Mouse (Mus musculus) midbrain, embryonic 11.5 days (tissue): ENCODE data around the gene Lax1. TPM values are rescaled to one million over a fixed set of nuclear protein-coding genes. Genes with fewer than 3 reads are reported as not detected.

Experiments
- ATAC-seq: fragments of 200-750 bp; cut with Nextera tagmentation; 2 replicates; pipeline ENCODE4 v1.8.0; 2017; ENCODE audit warnings: moderate TSS enrichment, moderate library complexity; ENCODE audit not compliant: low FRiP score
- DNase-seq: peaks from one replicate; pipeline ENCODE4 v3.0.0; 2015; ENCODE audit warnings: low spot score; ENCODE audit errors: missing footprints
- H3K27ac ChIP-seq: fragments of 300-500 bp; sonication (generic); 2 replicates; pipeline ENCODE4 v1.5.1; 2014; ENCODE audit warnings: low read depth, low read length
- H3K27me3 ChIP-seq: fragments of 300-500 bp; sonication (generic); 2 replicates; pipeline ENCODE4 v1.6.1; 2014; ENCODE audit warnings: mild to moderate bottlenecking, low read length, moderate library complexity, mixed read lengths; ENCODE audit not compliant: control insufficient read depth, insufficient read depth
- H3K36me3 ChIP-seq: fragments of 300-500 bp; sonication (generic); 2 replicates; pipeline ENCODE4 v1.6.1; 2014; ENCODE audit warnings: mild to moderate bottlenecking, low read length, moderate library complexity, mixed read lengths; ENCODE audit not compliant: control insufficient read depth, insufficient read depth
- H3K4me1 ChIP-seq: fragments of 300-500 bp; sonication (generic); 2 replicates; pipeline ENCODE4 v1.6.1; 2014; ENCODE audit warnings: low read length; ENCODE audit not compliant: control insufficient read depth, insufficient read depth
- H3K4me2 ChIP-seq: fragments of 300-500 bp; sonication (generic); 2 replicates; pipeline ENCODE4 v1.6.1; 2014; ENCODE audit warnings: mild to moderate bottlenecking, moderate library complexity
- H3K4me3 ChIP-seq: fragments of 300-500 bp; sonication (generic); 2 replicates; pipeline ENCODE4 v1.5.1; 2014; ENCODE audit warnings: low read depth, low read length
- H3K9ac ChIP-seq: fragments of 300-500 bp; sonication (generic); 2 replicates; pipeline ENCODE4 v1.6.1; 2014; ENCODE audit warnings: low read length
- H3K9me3 ChIP-seq: fragments of 300-500 bp; sonication (generic); 2 replicates; pipeline ENCODE4 v1.6.1; 2016; ENCODE audit warnings: low read length; ENCODE audit not compliant: control insufficient read depth
- WGBS: fragments of 180-500 bp; shearing (Covaris S2); extraction: QIAGEN DNeasy Blood & Tissue Kit; methylation state at CpG from one replicate; pipeline ENCODE4 v1.1.7; 2014; 5-methylcytosine and 5-hydroxymethylcytosine counted together
- polyA plus RNA-seq: library from polyadenylated mRNA; unstranded; fragments of >200 nt; fragmentation: Nextera tagmentation; extraction: Ambion mirVana; gene quantifications from 2 replicates; pipeline ENCODE4 v1.2.1, GENCODE M21; 2014

Lax1 gene
- polyA plus RNA-seq, 1 experiment from 2014 or later: 0.20 TPM

GRCm38 (mm10) chr1:133660466-133661202, 29.3 kb downstream of the Lax1 start, which contains the start of gene Zbed6:
TSS of gene Zbed6 (minus strand) at chr1:133660885.
- H3K27me3 ChIP-seq: no peaks in the 10 kb centered on the region
- no peaks in the 10 kb centered on the region for H3K9me3 ChIP-seq
- H3K4me2 ChIP-seq: peak within 1 kb of the TSS; percentile 94
- peak within 1 kb of the TSS; percentile 88 for H3K9ac ChIP-seq
- ATAC-seq (peak; percentile 88), DNase-seq (peak; percentile 94)
- 1% methylated on average over 40 of the region's 41 CpGs for WGBS
- H3K27ac ChIP-seq: peak within 1 kb of the TSS; percentile 81
- H3K4me3 ChIP-seq: peak within 1 kb of the TSS; percentile 87
- H3K36me3 ChIP-seq: no peaks in the 10 kb centered on the region; the same call in none of the 2 replicates
- H3K4me1 ChIP-seq: peaks cover 9% of the 10 kb centered on the region

DNA sequence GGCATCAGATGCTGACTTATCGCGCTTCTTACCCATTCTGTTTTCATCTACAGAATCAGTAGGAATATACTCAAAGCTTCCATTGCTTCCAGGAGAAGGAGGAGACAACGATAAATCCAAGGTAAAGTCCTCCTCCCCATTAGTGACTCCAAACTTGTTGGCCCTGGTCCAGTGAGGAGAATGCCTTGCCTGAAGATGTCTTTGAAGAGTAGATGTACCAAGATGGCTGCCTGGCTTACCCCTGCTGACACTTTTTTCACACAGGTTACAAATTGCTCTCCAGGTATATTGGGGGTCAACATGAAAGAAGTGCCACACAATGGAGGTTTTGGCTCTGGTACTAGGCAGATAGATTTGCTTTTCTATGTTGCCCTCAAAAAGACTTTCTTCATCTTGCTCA, 31.0 kb downstream of the Lax1 start:
- no peak overlapping the region for H3K27ac ChIP-seq
- DNase-seq (peak; percentile 21), ATAC-seq (no peak)
- no peak overlapping the region for H3K4me3 ChIP-seq
- H3K4me2 ChIP-seq: no peak overlapping the region
- no peak overlapping the region for H3K9ac ChIP-seq
- no peaks in the 10 kb centered on the region for H3K27me3 ChIP-seq
- peaks cover 9% of the 10 kb centered on the region for H3K4me1 ChIP-seq
- no peaks in the 10 kb centered on the region; the same call in none of the 2 replicates for H3K36me3 ChIP-seq
- WGBS: 98% methylated on average over 3 of the region's 3 CpGs
- no peaks in the 10 kb centered on the region for H3K9me3 ChIP-seq

GRCm38 (mm10) chr1:133656811-133657210, 33.1 kb downstream of the Lax1 start:
- no peaks in the 10 kb centered on the region; the same call in none of the 2 replicates for H3K36me3 ChIP-seq
- no peaks in the 10 kb centered on the region for H3K27me3 ChIP-seq
- WGBS: 77% methylated on average over 5 of the region's 5 CpGs
- H3K9me3 ChIP-seq: no peaks in the 10 kb centered on the region
- H3K27ac ChIP-seq: no peak overlapping the region
- H3K4me1 ChIP-seq: peaks cover 9% of the 10 kb centered on the region
- no peak for ATAC-seq
- DNase-seq: no peak
- no peak overlapping the region for H3K9ac ChIP-seq
- no peak overlapping the region for H3K4me3 ChIP-seq
- H3K4me2 ChIP-seq: no peak overlapping the region

GRCm38 (mm10) chr1:133653033-133653432, 36.9 kb downstream of the Lax1 start:
- DNase-seq: no peak
- Histone ChIP-seq H3K9me3 (no peaks in the 10 kb centered on the region), H3K4me1 (peaks cover 2% of the 10 kb centered on the region; the same call in 1 of the 2 replicates), H3K36me3 (no peaks in the 10 kb centered on the region; the same call in 1 of the 2 replicates), H3K4me2 (no peak overlapping the region), H3K27me3 (no peaks in the 10 kb centered on the region), H3K27ac (no peak overlapping the region), H3K4me3 (no peak overlapping the region), H3K9ac (no peak overlapping the region)
- WGBS: 92% methylated on average over 1 of the region's 1 CpGs
- ATAC-seq: no peak

- Histone ChIP-seq H3K9me3 (no peaks in the 10 kb centered on the region), H3K36me3 (peaks cover 3% of the 10 kb centered on the region; the same call in 1 of the 2 replicates), H3K4me2 (no peak overlapping the region), H3K27ac (no peak overlapping the region), H3K4me1 (no peaks in the 10 kb centered on the region), H3K27me3 (no peaks in the 10 kb centered on the region), H3K9ac (no peak overlapping the region), H3K4me3 (no peak overlapping the region)
- ATAC-seq (no peak), DNase-seq (no peak)
- WGBS: 93% methylated on average over 7 of the region's 7 CpGs
Observed at GRCm38 (mm10) chr1:133650288-133651055, 39.4 kb downstream of the Lax1 start.

GRCm38 (mm10) chr1:133645652-133646051, 44.3 kb downstream of the Lax1 start:
- peaks cover 14% of the 10 kb centered on the region; the same call in 1 of the 2 replicates for H3K36me3 ChIP-seq
- no peak overlapping the region for H3K27ac ChIP-seq
- H3K9ac ChIP-seq: no peak overlapping the region
- H3K4me2 ChIP-seq: no peak overlapping the region
- DNase-seq (no peak), ATAC-seq (no peak)
- 97% methylated on average over 5 of the region's 5 CpGs for WGBS
- no peak overlapping the region for H3K4me3 ChIP-seq
- no peaks in the 10 kb centered on the region for H3K9me3 ChIP-seq
- H3K4me1 ChIP-seq: no peaks in the 10 kb centered on the region
- H3K27me3 ChIP-seq: no peaks in the 10 kb centered on the region

GRCm38 (mm10) chr1:133641163-133641562, 48.7 kb downstream of the Lax1 start:
- Histone ChIP-seq H3K36me3 (peaks cover 29% of the 10 kb centered on the region), H3K9me3 (no peaks in the 10 kb centered on the region), H3K27ac (no peak overlapping the region), H3K27me3 (no peaks in the 10 kb centered on the region), H3K9ac (no peak overlapping the region), H3K4me3 (no peak overlapping the region), H3K4me2 (no peak overlapping the region), H3K4me1 (no peaks in the 10 kb centered on the region)
- ATAC-seq (no peak), DNase-seq (no peak)
- WGBS: 92% methylated on average over 2 of the region's 2 CpGs

DNA sequence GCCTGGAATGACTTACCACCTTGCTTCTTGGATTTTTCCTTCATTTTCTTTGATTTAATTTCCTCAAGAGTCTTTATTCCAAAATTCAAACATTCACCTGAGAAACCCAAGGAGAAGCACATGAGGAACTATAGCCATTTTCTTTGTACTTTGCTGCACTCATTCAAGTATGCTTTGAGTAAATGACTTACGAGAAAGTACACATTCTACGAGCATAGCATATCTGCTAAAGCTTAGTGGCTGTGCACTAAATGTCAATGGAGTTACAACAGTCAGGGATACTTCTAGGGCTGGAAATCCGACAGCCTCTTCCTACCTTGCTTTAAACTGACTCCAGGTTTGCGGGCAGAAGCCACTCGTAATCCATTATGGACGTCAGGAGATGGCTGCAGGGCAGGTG, 51.4 kb downstream of the Lax1 start:
- Histone ChIP-seq H3K27me3 (no peaks in the 10 kb centered on the region), H3K4me1 (no peaks in the 10 kb centered on the region), H3K4me2 (no peak overlapping the region), H3K9ac (no peak overlapping the region), H3K4me3 (no peak overlapping the region), H3K27ac (no peak overlapping the region), H3K9me3 (no peaks in the 10 kb centered on the region), H3K36me3 (peaks cover 27% of the 10 kb centered on the region)
- ATAC-seq (no peak), DNase-seq (peak; percentile 77)
- 94% methylated on average over 6 of the region's 6 CpGs for WGBS

DNA sequence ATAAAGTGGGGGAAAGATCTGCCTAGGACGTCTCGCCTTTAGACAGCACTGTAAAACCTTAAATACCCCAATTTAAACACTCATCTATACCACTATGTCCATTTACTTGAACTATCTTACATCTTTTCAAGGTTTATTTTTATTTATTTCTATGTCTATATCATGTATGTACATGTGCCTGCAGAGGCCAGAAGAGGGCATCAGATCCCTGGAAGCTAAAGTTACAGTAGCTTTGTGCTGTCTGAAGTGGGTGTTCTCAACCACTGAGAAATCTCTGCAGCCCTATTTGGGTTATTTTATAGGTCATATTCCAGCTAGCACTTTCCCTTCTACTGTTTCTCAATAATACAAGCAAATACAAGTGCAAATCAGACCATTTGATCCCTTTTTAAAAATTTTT, 57.7 kb downstream of the Lax1 start:
- 92% methylated on average over 2 of the region's 2 CpGs for WGBS

More for the DNA sequence above, 57.7 kb downstream of the Lax1 start:
- no peaks in the 10 kb centered on the region for H3K4me1 ChIP-seq
- no peak overlapping the region for H3K4me2 ChIP-seq
- H3K36me3 ChIP-seq: peaks cover 23% of the 10 kb centered on the region
- ATAC-seq: no peak
- H3K9me3 ChIP-seq: no peaks in the 10 kb centered on the region
- no peak overlapping the region for H3K9ac ChIP-seq
- H3K27me3 ChIP-seq: no peaks in the 10 kb centered on the region
- H3K27ac ChIP-seq: no peak overlapping the region
- H3K4me3 ChIP-seq: no peak overlapping the region
- DNase-seq: no peak
